Mouse (Mus musculus) erythroid progenitor cell, adult 5-6 weeks (primary cell): ENCODE measurements around the gene Krtap7-1. TPM values are rescaled to one million over a fixed set of nuclear protein-coding genes. Genes with fewer than 3 reads are reported as not detected.

Experiments used
- ATAC-seq: replicated peaks from 2 replicates; pipeline ENCODE4 v1.8.0; 2016; ENCODE audit warnings: moderate number of reproducible peaks, mild to moderate bottlenecking, moderate TSS enrichment, inconsistent platforms; ENCODE audit not compliant: poor library complexity, low FRiP score, severe bottlenecking
- total RNA-seq, 2 experiments: library from RNA; stranded (forward) in 1 of 2; stranded (reverse) in 1 of 2; fragments of 150-400 nt in 1 of 2; fragments of 186-747, 209-891 nt in 1 of 2; gene quantifications; 2 replicates each; pipeline versions ENCODE4 v1.2.3 to v1.2.4; 2015 to 2017; ENCODE audit warnings: low replicate concordance in 2 of 2

The Krtap7-1 gene
- total RNA-seq (2015; ENCODE audit: low replicate concordance) (not detected in 2 replicates), total RNA-seq (2017; ENCODE audit: low replicate concordance) (not detected in 2 replicates)

DNA sequence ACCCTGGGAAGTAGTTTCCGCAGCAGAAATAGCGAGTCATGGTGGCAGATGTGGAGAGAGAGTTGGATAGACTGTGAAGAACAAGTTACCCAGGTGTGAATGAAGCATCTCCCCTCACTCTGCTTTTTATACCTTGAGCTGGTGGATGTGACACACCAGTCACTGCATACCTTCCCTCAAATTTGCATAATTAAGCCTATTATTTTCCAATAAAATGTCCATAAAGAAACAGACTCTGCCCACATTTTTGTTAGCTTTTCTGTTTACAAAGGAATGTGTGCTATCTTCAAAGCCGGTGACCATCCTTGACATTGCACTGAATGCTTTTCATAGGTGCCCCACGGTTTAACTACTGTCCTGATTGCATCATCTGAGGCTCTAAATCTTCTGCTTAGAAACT lies at the start of gene Krtap7-1:
Gene Krtap7-1, minus strand, starts transcription at position 101 of the 400 bp plus-strand sequence.
- ATAC-seq = no peak

DNA sequence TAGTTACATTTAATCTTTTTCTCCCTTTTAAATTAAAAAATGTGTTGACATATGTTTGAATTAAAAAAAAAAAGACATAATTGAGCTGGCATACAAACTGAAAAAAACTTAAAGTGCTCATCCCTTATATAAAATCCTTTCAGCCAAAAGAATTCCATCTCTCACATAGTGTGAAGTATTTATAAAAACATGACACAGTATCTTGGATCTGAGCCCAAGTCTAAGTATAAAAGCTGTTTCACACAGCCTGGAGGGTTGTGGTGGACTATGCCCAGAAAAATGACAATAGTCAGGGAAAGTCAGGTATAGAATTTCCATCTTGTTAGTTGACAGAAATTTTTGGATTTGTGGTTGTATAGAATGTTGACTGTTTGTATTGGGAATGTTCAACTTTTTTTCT lies 42.2 kb upstream of the Krtap7-1 start:
- ATAC-seq = no peak

- no peak for ATAC-seq
Observed at GRCm38 (mm10) chr16:89538031-89538484, 29.9 kb upstream of the Krtap7-1 start.

DNA sequence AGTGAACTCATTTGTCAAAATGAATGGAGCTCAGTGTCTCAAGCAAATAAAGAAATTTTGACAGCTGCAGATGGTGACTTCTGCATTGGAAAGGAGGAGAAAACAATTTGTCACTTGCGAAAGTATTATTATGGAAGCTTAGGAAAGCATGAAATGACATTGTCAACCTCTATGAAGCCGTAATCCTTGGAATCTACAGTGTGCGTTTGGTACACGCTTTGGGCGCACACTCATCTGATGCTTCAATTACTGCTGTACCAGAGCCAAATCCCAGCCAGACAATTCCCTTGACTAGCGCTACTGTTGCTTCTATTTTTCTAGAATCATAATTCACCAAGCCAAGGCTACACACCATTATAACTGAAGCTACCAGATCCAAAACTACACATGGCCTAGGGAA lies 29.2 kb upstream of the Krtap7-1 start:
- ATAC-seq = no peak

DNA sequence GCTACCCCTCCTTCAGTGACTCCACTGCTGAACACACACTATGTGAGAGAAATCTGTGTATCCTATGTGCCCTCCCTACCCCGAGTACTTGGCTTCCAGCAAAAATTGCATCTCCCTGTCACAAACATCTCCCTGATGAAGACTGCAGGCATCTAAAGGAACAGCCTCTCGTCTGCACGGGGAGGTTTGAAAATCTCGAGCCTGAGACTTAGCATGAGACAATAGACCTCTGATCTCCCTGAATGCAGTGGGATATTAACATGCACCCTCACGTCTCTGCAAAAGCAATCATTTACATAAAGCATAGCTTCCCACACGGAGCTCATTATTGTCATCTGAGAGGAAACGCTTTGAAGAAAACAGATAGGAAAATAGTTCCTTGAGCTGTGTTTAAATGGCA lies 22.4 kb upstream of the Krtap7-1 start:
- ATAC-seq = no peak

DNA sequence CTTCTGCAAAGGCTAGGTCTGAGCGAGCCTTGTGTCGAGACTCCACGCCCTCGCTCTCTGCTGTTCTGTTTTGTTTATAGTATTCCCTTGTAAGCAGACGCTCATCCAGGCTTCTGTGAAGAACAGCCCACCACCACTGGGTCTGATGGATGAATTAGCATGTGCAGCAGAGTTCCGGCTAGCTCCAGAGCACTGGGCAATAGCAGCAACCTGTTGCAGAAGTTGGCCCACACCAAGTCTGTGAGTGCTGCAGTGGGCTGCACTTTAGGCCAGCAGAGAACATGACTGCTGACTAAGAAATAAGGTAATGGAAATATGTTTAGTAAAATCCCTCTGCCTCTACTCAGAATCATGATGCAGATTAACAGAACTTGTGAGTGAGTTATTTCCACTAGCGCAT lies 21.7 kb upstream of the Krtap7-1 start:
- ATAC-seq = no peak

- no peak for ATAC-seq
Observed at GRCm38 (mm10) chr16:89528380-89528779, 20.3 kb upstream of the Krtap7-1 start.

GRCm38 (mm10) chr16:89520996-89521395 lies 12.9 kb upstream of the Krtap7-1 start:
- no peak for ATAC-seq

- no peak for ATAC-seq
Observed at GRCm38 (mm10) chr16:89520555-89520954, 12.4 kb upstream of the Krtap7-1 start.

GRCm38 (mm10) chr16:89520091-89520490 lies 12.0 kb upstream of the Krtap7-1 start:
- no peak for ATAC-seq

DNA sequence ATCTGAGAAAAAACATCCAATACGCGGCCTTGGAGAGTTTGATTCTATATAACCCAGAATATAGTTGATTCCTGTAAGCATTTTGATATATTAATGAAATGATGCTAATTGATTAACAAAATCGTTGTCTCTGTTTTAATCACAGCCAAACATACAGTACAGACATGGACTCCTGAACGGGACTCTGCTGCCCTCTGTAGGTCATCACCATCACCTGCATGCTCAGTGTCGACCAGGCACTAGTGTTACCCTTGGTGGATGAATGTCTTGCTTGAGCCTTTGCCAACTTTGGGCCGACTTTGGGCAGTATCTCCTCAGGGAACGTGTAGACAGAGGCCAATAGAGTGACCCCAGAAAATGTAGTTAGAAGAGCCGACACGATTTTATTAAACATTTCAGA lies 9.5 kb upstream of the Krtap7-1 start:
- no peak for ATAC-seq

DNA sequence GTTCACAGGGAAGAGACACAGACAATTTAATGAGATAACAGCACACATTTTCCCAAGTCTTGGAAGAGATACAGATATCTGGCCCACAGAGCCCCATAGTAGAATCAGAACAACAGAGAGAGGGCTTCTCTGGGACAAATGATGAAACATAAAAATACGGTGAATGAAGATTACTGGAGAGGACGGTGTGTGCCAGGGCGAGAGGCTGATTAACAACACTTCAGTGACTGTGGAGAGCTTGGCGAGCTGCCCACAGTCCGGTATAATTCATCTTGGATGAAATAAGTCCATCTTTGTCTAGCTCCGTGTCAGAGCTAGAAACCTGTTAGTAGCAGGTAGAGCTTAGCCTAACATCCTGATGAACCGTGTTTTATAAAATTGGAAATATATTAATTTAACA lies 5.3 kb upstream of the Krtap7-1 start:
- no peak for ATAC-seq

- ATAC-seq = no peak
Observed at GRCm38 (mm10) chr16:89503571-89503970, 4.6 kb downstream of the Krtap7-1 start.

DNA sequence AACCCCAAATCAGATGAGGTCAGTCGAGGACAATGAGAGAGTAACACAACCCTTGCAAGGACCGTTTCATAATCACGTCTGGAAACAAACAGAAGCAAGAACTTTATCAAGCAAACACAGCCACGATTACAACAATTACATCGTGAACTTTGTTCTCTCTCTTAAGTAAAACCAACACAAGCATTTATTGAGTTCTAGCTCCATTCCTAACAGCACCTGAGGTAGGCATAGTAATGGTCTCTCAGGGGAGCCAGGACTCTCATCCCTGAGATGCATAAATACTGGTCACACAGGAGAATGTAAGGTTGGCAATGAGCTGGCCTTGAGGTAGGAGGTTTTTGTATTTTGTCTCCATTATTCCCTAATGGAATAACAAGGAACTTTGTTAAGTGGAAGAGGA lies 6.3 kb downstream of the Krtap7-1 start:
- ATAC-seq = no peak

GRCm38 (mm10) chr16:89497002-89497401 lies 11.1 kb downstream of the Krtap7-1 start:
- ATAC-seq = no peak

- ATAC-seq = no peak
Observed at GRCm38 (mm10) chr16:89495394-89496153, 12.5 kb downstream of the Krtap7-1 start.

DNA sequence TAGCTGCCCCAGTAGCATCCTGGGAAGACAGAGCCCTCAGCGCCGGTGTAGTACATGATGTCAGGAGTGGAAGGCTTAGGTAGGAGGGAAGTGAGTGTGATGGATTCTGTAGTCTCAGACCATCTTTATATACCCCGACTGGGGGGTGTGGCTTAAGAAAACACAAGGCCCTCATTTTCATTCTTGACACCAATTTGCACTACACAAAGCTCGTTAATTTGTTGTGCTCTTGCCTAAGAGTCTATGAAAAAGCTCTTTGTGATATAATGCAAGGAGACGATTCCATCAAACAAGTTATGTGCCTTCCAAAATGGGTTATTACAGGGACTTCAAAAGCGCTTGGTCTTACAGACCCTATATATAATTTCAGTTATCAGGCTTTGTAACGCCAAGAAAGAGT lies 20.3 kb downstream of the Krtap7-1 start, which contains the start of gene Krtap8-1:
Gene Krtap8-1, minus strand, starts transcription at position 101 of the 400 bp plus-strand sequence.
- ATAC-seq = no peak

- no peak for ATAC-seq
Observed at GRCm38 (mm10) chr16:89477679-89478314, 30.3 kb downstream of the Krtap7-1 start.

- ATAC-seq = no peak
Observed at GRCm38 (mm10) chr16:89461189-89461588, 46.9 kb downstream of the Krtap7-1 start.
